Mouse (Mus musculus): Measurements from ENCODE around the gene Slc25a10. TPM values are rescaled to one million over a fixed set of nuclear protein-coding genes. Genes with fewer than 3 reads are reported as not detected.

Gene Slc25a10
- total RNA-seq, 2 experiments from 2014 or later, result 18.4 to 20.5 TPM

- intact Hi-C loops (cut with DNase I), result no loop called here
- DNase-seq (ENCODE audit: low spot score in 2 of 2), result no peak
Measured at GRCm38 (mm10) chr11:120530085-120530964, 38.7 kb downstream of the Slc25a10 start, which contains the start of gene Gcgr. Gene Gcgr (plus strand): TSS chr11:120530699.

- DNase-seq (ENCODE audit: low spot score in 2 of 2), result no peak
- intact Hi-C loops (cut with DNase I), result no loop called here
Measured at GRCm38 (mm10) chr11:120531646-120532045, 40.0 kb downstream of the Slc25a10 start.

GRCm38 (mm10) chr11:120534093-120534492 lies 42.5 kb downstream of the Slc25a10 start:
- intact Hi-C loops (cut with DNase I), result no loop called here
- no peak for DNase-seq (ENCODE audit: low spot score in 2 of 2)

- intact Hi-C loops (cut with DNase I), result no loop called here
- DNase-seq (ENCODE audit: low spot score in 2 of 2), result no peak
Measured at GRCm38 (mm10) chr11:120535145-120535544, 43.5 kb downstream of the Slc25a10 start.

GRCm38 (mm10) chr11:120535804-120536203 lies 44.2 kb downstream of the Slc25a10 start:
- DNase-seq (ENCODE audit: low spot score in 2 of 2), result no peak
- intact Hi-C loops (cut with DNase I), result no loop called here

- intact Hi-C loops (cut with DNase I), result no loop called here
- no peak for DNase-seq (ENCODE audit: low spot score in 2 of 2)
Measured at GRCm38 (mm10) chr11:120538485-120538884, 46.8 kb downstream of the Slc25a10 start.

- intact Hi-C loops (cut with DNase I), result no loop called here
- DNase-seq (ENCODE audit: low spot score in 2 of 2), result no peak
Measured at GRCm38 (mm10) chr11:120538955-120539284, 47.3 kb downstream of the Slc25a10 start.

GRCm38 (mm10) chr11:120539285-120540014 lies 47.8 kb downstream of the Slc25a10 start:
- intact Hi-C loops (cut with DNase I), result no loop called here
- no peak for DNase-seq (ENCODE audit: low spot score in 2 of 2)

GRCm38 (mm10) chr11:120541907-120542306 lies 50.3 kb downstream of the Slc25a10 start:
- intact Hi-C loops (cut with DNase I), result no loop called here
- no peak for DNase-seq (ENCODE audit: low spot score in 2 of 2)

GRCm38 (mm10) chr11:120542376-120542775 lies 50.7 kb downstream of the Slc25a10 start:
- intact Hi-C loops (cut with DNase I), result no loop called here
- DNase-seq (ENCODE audit: low spot score in 2 of 2), result no peak

GRCm38 (mm10) chr11:120545964-120546363 lies 54.3 kb downstream of the Slc25a10 start:
- intact Hi-C loops (cut with DNase I), result no loop called here
- DNase-seq (ENCODE audit: low spot score in 2 of 2), result no peak

- intact Hi-C loops (cut with DNase I), result no loop called here
- peak in 1 of 2 experiments; percentile 11 for DNase-seq (ENCODE audit: low spot score in 2 of 2)
Measured at GRCm38 (mm10) chr11:120547469-120547868, 55.8 kb downstream of the Slc25a10 start.

- intact Hi-C loops (cut with DNase I), result no loop called here
- DNase-seq (ENCODE audit: low spot score in 2 of 2), result no peak
Measured at GRCm38 (mm10) chr11:120548214-120548613, 56.6 kb downstream of the Slc25a10 start.

- intact Hi-C loops (cut with DNase I), result no loop called here
- DNase-seq (ENCODE audit: low spot score in 2 of 2), result no peak
Measured at GRCm38 (mm10) chr11:120548786-120549167, 57.1 kb downstream of the Slc25a10 start.

Other genes with a start within 250 kb of the Slc25a10 start
- gene Actg1, start 143.3 kb upstream of the Slc25a10 start, total RNA-seq (2021), result 1,000 to 10,000 TPM; 1,262 to 1,272 TPM
- under 1 TPM in 1 of 2 experiments, not detected in 1; 0.21 TPM for gene Fscn2, start 130.3 kb upstream of the Slc25a10 start, total RNA-seq (2021)
- gene Faap100, start 113.1 kb upstream of the Slc25a10 start, total RNA-seq (2021), result 10 to 100 TPM; 15.3 to 16.3 TPM
- 10 to 100 TPM; 67.5 to 71.1 TPM for gene Nploc4, start 54.1 kb upstream of the Slc25a10 start, total RNA-seq (2021)
- 1 to 10 TPM; 2.8 to 5.8 TPM for gene Tspan10, start 49.2 kb upstream of the Slc25a10 start, total RNA-seq (2021)
- gene Pde6g, start 38.3 kb upstream of the Slc25a10 start, total RNA-seq (2021), result under 1 TPM in 1 of 2 experiments, not detected in 1; 0.18 TPM
- gene Oxld1, start 33.8 kb upstream of the Slc25a10 start, total RNA-seq (2021), result 10 to 100 TPM; 12.6 to 15.9 TPM
- gene Ccdc137, start 33.7 kb upstream of the Slc25a10 start, total RNA-seq (2021), result 10 to 100 TPM; 21.5 to 29.0 TPM
- 10 to 100 TPM; 56.7 to 58.1 TPM for gene Arl16, start 24.2 kb upstream of the Slc25a10 start, total RNA-seq (2021)
- 10 to 100 TPM; 72.6 to 75.2 TPM for gene Mrpl12, start 7.2 kb upstream of the Slc25a10 start, total RNA-seq (2021)
- not detected for gene Gcgr, start 38.9 kb downstream of the Slc25a10 start, total RNA-seq (2021)
- gene Mcrip1, start 57.9 kb downstream of the Slc25a10 start, total RNA-seq (2021), result 10 to 100 TPM; 88.2 to 93.6 TPM
- not detected for gene Ppp1r27, start 59.3 kb downstream of the Slc25a10 start, total RNA-seq (2021)
- gene P4hb, start 81.4 kb downstream of the Slc25a10 start, total RNA-seq (2021), result 100 to 1,000 TPM; 125 to 127 TPM
- 100 to 1,000 TPM; 340 to 344 TPM for gene Arhgdia, start 89.8 kb downstream of the Slc25a10 start, total RNA-seq (2021)
- 10 to 100 TPM; 59.9 to 61.2 TPM for gene Alyref, start 106.5 kb downstream of the Slc25a10 start, total RNA-seq (2021)
- 10 to 100 TPM; 93.2 to 94.8 TPM for gene Anapc11, start 106.6 kb downstream of the Slc25a10 start, total RNA-seq (2021)
- gene Npb, start 116.6 kb downstream of the Slc25a10 start, total RNA-seq (2021), result not detected
- gene Pcyt2, start 126.1 kb downstream of the Slc25a10 start, total RNA-seq (2021), result 100 to 1,000 TPM; 120 to 141 TPM
- 10 to 100 TPM; 37.8 TPM for gene Sirt7, start 133.4 kb downstream of the Slc25a10 start, total RNA-seq (2021)
- 10 to 100 TPM; 91.5 to 98.4 TPM for gene Mafg, start 141.8 kb downstream of the Slc25a10 start, total RNA-seq (2021)
- gene Pycr1, start 151.9 kb downstream of the Slc25a10 start, total RNA-seq (2021), result 1 to 10 TPM; 1.4 to 2.1 TPM
- gene Myadml2, start 156.3 kb downstream of the Slc25a10 start, total RNA-seq (2021), result 1 to 10 TPM; 7.4 to 8.6 TPM
- gene Notum, start 169.3 kb downstream of the Slc25a10 start, total RNA-seq (2021), result 1 to 10 TPM; 4.1 to 4.7 TPM
- gene Aspscr1, start 181.1 kb downstream of the Slc25a10 start, total RNA-seq (2021), result 10 to 100 TPM; 51.2 to 53.1 TPM
- 10 to 100 TPM; 18.0 to 22.7 TPM for gene Cenpx, start 221.9 kb downstream of the Slc25a10 start, total RNA-seq (2021)
- 10 to 100 TPM; 50.4 to 60.0 TPM for gene Lrrc45, start 222.1 kb downstream of the Slc25a10 start, total RNA-seq (2021)
- 10 to 100 TPM; 39.4 to 41.0 TPM for gene Rac3, start 229.6 kb downstream of the Slc25a10 start, total RNA-seq (2021)
- 1 to 10 TPM; 6.1 to 7.4 TPM for gene Dcxr, start 235.4 kb downstream of the Slc25a10 start, total RNA-seq (2021)
- 1 to 10 TPM; 2.6 to 3.7 TPM for gene Cbr2, start 240.3 kb downstream of the Slc25a10 start, total RNA-seq (2021)